Mouse (Mus musculus): ENCODE measurements at regions not wholly inside any gene's neighbourhood (a gene's known extent, or its start where the extent isn't known, plus 50 kb on each side); places are given as distances from the start of the nearest gene placed in this dataset.
A peak's percentile ranks its signal among the peaks of the same experiment; 100 is the strongest.
"Not testable (repeated sequence)": the region's sequence is repeated elsewhere in the genome, so short reads cannot be mapped to it uniquely, and the experiment has no call there.

GRCm38 (mm10) chr16:83566478-83567160 lies 738.4 kb downstream of the Gm21833 start:
- ATAC-seq: no peak
- H3K27ac ChIP-seq: no peak overlapping the region
- no peak overlapping the region for H3K4me3 ChIP-seq (ENCODE audit: low read length)
- no peaks in the 10 kb centered on the region for H3K27me3 ChIP-seq (ENCODE audit: insufficient read depth, low read length)
- no peaks in the 10 kb centered on the region for H3K36me3 ChIP-seq (ENCODE audit: insufficient read depth, low read length)
- H3K9ac ChIP-seq (replicated peaks; ENCODE audit: low read length): no peak overlapping the region
- 78% methylated on average over 5 of the region's 5 CpGs for WGBS
- DNase-seq (ENCODE audit: low spot score): peak; percentile 3
- H3K9me3 ChIP-seq (ENCODE audit: low read length): no peaks in the 10 kb centered on the region
- H3K4me2 ChIP-seq (ENCODE audit: low read depth, low read length): no peak overlapping the region
- no peaks in the 10 kb centered on the region for H3K4me1 ChIP-seq (ENCODE audit: insufficient read depth, low read length)
- TF ChIP-seq CTCF (IDR thresholded peaks at IDR 0.05; ENCODE audit: low read depth): no peak

- not testable (repeated sequence) for H3K4me1 ChIP-seq (ENCODE audit: insufficient read depth, low read length); H3K9ac ChIP-seq (replicated peaks; ENCODE audit: low read length); H3K9me3 ChIP-seq (ENCODE audit: low read length); DNase-seq (ENCODE audit: low spot score); H3K4me2 ChIP-seq (ENCODE audit: low read depth, low read length); H3K4me3 ChIP-seq (ENCODE audit: low read length); ATAC-seq; H3K36me3 ChIP-seq (ENCODE audit: insufficient read depth, low read length); H3K27me3 ChIP-seq (ENCODE audit: insufficient read depth, low read length); H3K27ac ChIP-seq
These were observed 750.9 kb downstream of the Gm21833 start for GRCm38 (mm10) chr16:83579082-83579481.

DNA sequence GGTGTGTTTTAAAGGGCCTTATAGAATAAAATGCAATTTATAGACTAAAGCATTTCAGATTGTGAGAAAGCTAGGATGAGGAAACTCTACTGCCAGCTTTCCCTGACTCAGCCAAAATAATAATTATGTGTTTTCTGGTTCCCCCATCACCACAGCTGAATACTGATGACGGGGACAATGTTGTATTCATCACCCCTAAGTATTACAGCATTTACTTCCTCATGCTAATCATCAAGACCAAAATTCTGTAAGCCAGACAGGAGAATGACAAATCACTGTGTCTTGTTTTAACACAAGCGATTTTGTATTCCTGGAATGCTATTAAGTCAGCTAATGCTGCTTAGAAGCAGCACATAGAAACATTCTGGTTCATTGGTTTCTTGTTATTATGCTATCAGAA lies 778.6 kb downstream of the Gm21833 start:
- no peak for TF ChIP-seq CTCF (IDR thresholded peaks at IDR 0.05; ENCODE audit: low read depth)
- ATAC-seq: no peak
- no peak for DNase-seq (ENCODE audit: low spot score)
- Histone ChIP-seq H3K4me2 (ENCODE audit: low read depth, low read length) (no peak overlapping the region), H3K9ac (replicated peaks; ENCODE audit: low read length) (no peak overlapping the region), H3K27me3 (ENCODE audit: insufficient read depth, low read length) (no peaks in the 10 kb centered on the region), H3K9me3 (ENCODE audit: low read length) (no peaks in the 10 kb centered on the region), H3K27ac (no peak overlapping the region), H3K4me1 (ENCODE audit: insufficient read depth, low read length) (no peaks in the 10 kb centered on the region), H3K36me3 (ENCODE audit: insufficient read depth, low read length) (no peaks in the 10 kb centered on the region), H3K4me3 (ENCODE audit: low read length) (no peak overlapping the region)
- WGBS: 47% methylated on average over 2 of the region's 2 CpGs

GRCm38 (mm10) chr16:83609296-83609695 lies 781.1 kb downstream of the Gm21833 start:
- WGBS: 60% methylated on average over 4 of the region's 4 CpGs
- TF ChIP-seq CTCF (IDR thresholded peaks at IDR 0.05; ENCODE audit: low read depth): no peak
- Histone ChIP-seq H3K9me3 (ENCODE audit: low read length) (no peaks in the 10 kb centered on the region), H3K9ac (replicated peaks; ENCODE audit: low read length) (no peak overlapping the region), H3K4me1 (ENCODE audit: insufficient read depth, low read length) (no peaks in the 10 kb centered on the region), H3K27me3 (ENCODE audit: insufficient read depth, low read length) (no peaks in the 10 kb centered on the region), H3K4me3 (ENCODE audit: low read length) (no peak overlapping the region), H3K27ac (no peak overlapping the region), H3K4me2 (ENCODE audit: low read depth, low read length) (no peak overlapping the region), H3K36me3 (ENCODE audit: insufficient read depth, low read length) (no peaks in the 10 kb centered on the region)
- DNase-seq (ENCODE audit: low spot score) (no peak), ATAC-seq (no peak)
